Mouse (Mus musculus) lung, adult 2 months (tissue): ENCODE measurements at regions not wholly inside any gene's neighbourhood (a gene's known extent, or its start where the extent isn't known, plus 50 kb on each side); places are given as distances from the start of the nearest gene placed in this dataset.

Source experiments
- DNase-seq: peaks from one replicate; pipeline ENCODE4 v3.0.0; 2022
- H3K4me1 ChIP-seq: fragments of 200-500 bp; 2 replicates; pipeline ENCODE4 v1.6.1; 2011; ENCODE audit warnings: low read length; ENCODE audit not compliant: control insufficient read depth, insufficient read depth
- H3K4me3 ChIP-seq: fragments of 200-500 bp; replicated peaks from 2 replicates; pipeline ENCODE3; 2011; ENCODE audit warnings: low read depth, mild to moderate bottlenecking, control low read depth, low read length; ENCODE audit errors: extremely low read depth
- CTCF ChIP-seq: fragments of 200-500 bp; IDR thresholded peaks from 2 replicates; pipeline ENCODE4 v1.5.1; 2011; ENCODE audit warnings: mild to moderate bottlenecking, low read length, control low read depth; ENCODE audit not compliant: insufficient read depth
- POLR2A ChIP-seq: fragments of 200-500 bp; IDR thresholded peaks from 2 replicates; pipeline ENCODE4 v1.6.1; 2011; ENCODE audit warnings: low read depth, mild to moderate bottlenecking, control low read depth, low read length, borderline replicate concordance; ENCODE audit errors: extremely low read depth
- WGBS: fragments of 180-500 bp; shearing (Covaris S2); methylation state at CpG from one replicate; pipeline ENCODE4 v1.1.7; 2018; 5-methylcytosine and 5-hydroxymethylcytosine counted together

- WGBS = 25% methylated on average over 5 of the region's 5 CpGs
- H3K4me3 ChIP-seq = no peak overlapping the region
- TF ChIP-seq POLR2A = no peak
- TF ChIP-seq CTCF = no peak; the same call in 1 of the 2 replicates
- H3K4me1 ChIP-seq = no peaks in the 10 kb centered on the region
- peak; percentile 27 for DNase-seq
Measured at GRCm38 (mm10) chr3:19904446-19905275, 52.2 kb upstream of the Cp start.
